20 mouse cellular contexts compared by ENCODE assay signal in genomic region chr4:144868584-144868983, GRCm38 (mm10). TPM values are rescaled to one million over a fixed set of nuclear protein-coding genes. Genes with fewer than 3 reads are reported as not detected.
DNase-seq lines count a peak whose midpoint lies in the region; ATAC-seq and TF ChIP-seq lines count a peak whose summit lies in the region.
"Had no signal": no experiment of that assay in that cellular context is flagged by ENCODE, and none has a peak within 500 bp of the region (broad histone marks: within the 10 kb centered on the region; RNA-seq: fewer than 3 reads in every experiment).

No protein-coding gene starts in this region.

- TF ChIP-seq CTCF in CH12.LX (conservative IDR thresholded peaks at IDR 0.05 in 1 of 2, IDR thresholded peaks at IDR 0.05 in 1 of 2; ENCODE audit: low read depth in 2 of 2, low read length in 2 of 2) = no peak

- in situ Hi-C loops in CH12.LX (cut with MboI; ENCODE audit: low pct_ligation_motif_present, low pct_unique_long_range_greater_than_20kb, low sequenced_read_pairs) (no loop called here), ES-E14 (cut with MboI; ENCODE audit: low sequenced_read_pairs in 2 of 2, unreplicated experiment in 2 of 2) (loop anchor here in 1 of 2 experiments (10.0 kb wide), 1 partner anchor 84 kb away; the partner anchor contains the start of gene Gm438)

- no peaks in the 10 kb centered on the region for H3K36me3 ChIP-seq in CH12.LX (replicated peaks in 1 of 2; ENCODE audit: control insufficient read depth in 1 of 2, insufficient read depth in 1 of 2, low read length in 1 of 2)
- H3K36me3 ChIP-seq in ES-E14 (ENCODE audit: control insufficient read depth, insufficient read depth, low read length, poor library complexity, severe bottlenecking) = no peaks in the 10 kb centered on the region
- H3K36me3 ChIP-seq in intestine, embryonic 16.5 days (ENCODE audit: control insufficient read depth, insufficient read depth, low read length) = no peaks in the 10 kb centered on the region
- H3K36me3 ChIP-seq: G1E had no signal

- no peak overlapping the region for H3K4me2 ChIP-seq in CH12.LX (ENCODE audit: insufficient read depth, low read depth, poor library complexity, severe bottlenecking)
- H3K4me2 ChIP-seq in intestine, embryonic 16.5 days (ENCODE audit: low read depth, low read length) = no peak overlapping the region

- H3K79me2 ChIP-seq in CH12.LX (replicated peaks; ENCODE audit: control insufficient read depth, extremely low read depth, insufficient read depth, poor library complexity, severe bottlenecking) = no peaks in the 10 kb centered on the region

- peaks cover 1% of the 10 kb centered on the region for H3K27me3 ChIP-seq in CH12.LX (replicated peaks)
- H3K27me3 ChIP-seq in intestine, embryonic 16.5 days (replicated peaks; ENCODE audit: control insufficient read depth, insufficient read depth, low read length) = no peaks in the 10 kb centered on the region
- H3K27me3 ChIP-seq: Patski had no signal

- H3K9ac ChIP-seq in CH12.LX (ENCODE audit: insufficient read depth, low read depth) (no peak overlapping the region), ES-E14 (ENCODE audit: insufficient read depth, low read depth, low read length, poor library complexity, severe bottlenecking) (no peak overlapping the region)
- no peak overlapping the region for H3K9ac ChIP-seq in intestine, embryonic 16.5 days (ENCODE audit: low read depth, low read length)

- H3K4me1 ChIP-seq in CH12.LX (ENCODE audit: control insufficient read depth in 1 of 2, insufficient read depth in 2 of 2) = no peaks in the 10 kb centered on the region
- no peaks in the 10 kb centered on the region for H3K4me1 ChIP-seq in ES-E14 (ENCODE audit: control insufficient read depth in 2 of 2, insufficient read depth in 2 of 2, low read length in 2 of 2, poor library complexity in 1 of 2)
- no peaks in the 10 kb centered on the region for H3K4me1 ChIP-seq in intestine, embryonic 16.5 days (ENCODE audit: control insufficient read depth, insufficient read depth, low read length)

- H3K4me3 ChIP-seq in CH12.LX (replicated peaks in 1 of 3; ENCODE audit: low read depth in 2 of 3, low read length in 2 of 3, poor library complexity in 1 of 3) (no peak overlapping the region), ES-E14 (ENCODE audit: insufficient read depth in 1 of 2, low read depth in 1 of 2, low read length in 2 of 2, poor library complexity in 1 of 2, severe bottlenecking in 1 of 2) (no peak overlapping the region)
- H3K4me3 ChIP-seq in intestine, embryonic 16.5 days (ENCODE audit: low read length) = no peak overlapping the region

- DNase-seq in CH12.LX (ENCODE audit: extremely low read depth) (no peak), ES-E14 (ENCODE audit: low read depth, low spot score) (no peak)
- no peak for DNase-seq in spleen, postnatal 10 days (ENCODE audit: low spot score in 2 of 2)
- DNase-seq: adrenal gland, adult 2 months; adrenal gland, adult 8-10 months; adrenal gland, postnatal 10 days; adrenal gland, postnatal 14 days; adrenal gland, postnatal 25 days; adrenal gland, postnatal 36 days; B cell, adult 2 months; cerebellum, adult 11 months; cerebellum, adult 11-12 months; cerebellum, adult 18-20 months; cerebellum, adult 2 months; cerebellum, adult 8-10 months had no signal

- dilution Hi-C loops in CH12.LX (cut with MboI; ENCODE audit: extremely low pct_ligation_motif_present, extremely low pct_unique_long_range_greater_than_20kb, low sequenced_read_pairs) = no loop called here

- ATAC-seq in intestine, embryonic 16.5 days = no peak
- ATAC-seq: activated CD4-positive, CD25-positive, alpha-beta regulatory T cell, adult 4 months; CD4-positive, CD25-positive, alpha-beta regulatory T cell, adult 4 months; Patski had no signal

- H3K9me3 ChIP-seq in CH12.LX (replicated peaks; ENCODE audit: low read length) (no peaks in the 10 kb centered on the region), ES-E14 (ENCODE audit: control insufficient read depth, insufficient read depth, low read depth, low read length) (no peaks in the 10 kb centered on the region)
- no peaks in the 10 kb centered on the region for H3K9me3 ChIP-seq in intestine, embryonic 16.5 days (ENCODE audit: control insufficient read depth, low read length)
- H3K9me3 ChIP-seq: G1E had no signal

- no peak for TF ChIP-seq RAD21 in CH12.LX (IDR thresholded peaks at IDR 0.05; ENCODE audit: low read depth, low read length)

- 78% methylated on average over 4 of the region's 4 CpGs for WGBS in intestine, embryonic 16.5 days

- no peak for TF ChIP-seq POLR2A in CH12.LX (IDR thresholded peaks at IDR 0.05; ENCODE audit: low read depth, low read length)

- H3K27ac ChIP-seq in CH12.LX (ENCODE audit: insufficient read depth, low read depth) (no peak overlapping the region), ES-E14 (ENCODE audit: insufficient read depth, low read depth, low read length, poor library complexity, severe bottlenecking) (no peak overlapping the region)
- H3K27ac ChIP-seq in intestine, embryonic 16.5 days (ENCODE audit: low read length) = no peak overlapping the region

- TF ChIP-seq EP300 in CH12.LX (IDR thresholded peaks at IDR 0.05; ENCODE audit: low read length) = no peak

TF ChIP-seq in CH12.LX, 34 proteins besides CTCF, POLR2A, EP300 and RAD21:
- TF ChIP-seq JUN (IDR thresholded peaks at IDR 0.05; ENCODE audit: insufficient read depth, low read depth, low read length) = no peak
- TF ChIP-seq MAFK (IDR thresholded peaks at IDR 0.05; ENCODE audit: insufficient replicate concordance, low read length) = peak; percentile 67; the same call in 1 of the 2 replicates

TF ChIP-seq in ES-E14, 5 proteins besides CTCF, POLR2A, EP300 and RAD21:
- TF ChIP-seq ZC3H11A (IDR thresholded peaks at IDR 0.05; ENCODE audit: borderline replicate concordance, low read depth, low read length) (no peak), ZNF384 (IDR thresholded peaks at IDR 0.05; ENCODE audit: low read depth, low read length) (no peak), MAFK (IDR thresholded peaks at IDR 0.05; ENCODE audit: insufficient read depth, low read depth, low read length) (peak; percentile 64; the same call in 1 of the 2 replicates), HCFC1 (IDR thresholded peaks at IDR 0.05; ENCODE audit: borderline replicate concordance, insufficient read depth, low read length) (no peak), CHD2 (IDR thresholded peaks at IDR 0.05; ENCODE audit: low read depth, low read length) (no peak)

RNA-seq across cellular contexts. Expression of gene Dhrs3, which starts 24.0 kb away (rescaled TPM):
- total RNA-seq in CH12.LX (2012; rRNA removed) (24.4 and 37.7 TPM in 2 replicates), CH12.LX (2014; rRNA removed) (8.7 and 10.5 TPM in 2 replicates), ES-E14 (2012; rRNA removed) (3.8 and 5.3 TPM in 2 replicates)
- polyA plus RNA-seq in CH12.LX (2012; ENCODE audit: insufficient read length, low read depth) = 7.8 and 7.9 TPM in 2 replicates
- polyA plus RNA-seq in intestine, embryonic 16.5 days (2015; fragmentation: Nextera tagmentation; extraction: Ambion mirVana) = 122 and 132 TPM in 2 replicates
